Mouse (Mus musculus): ENCODE measurements at regions not wholly inside any gene's neighbourhood (a gene's known extent, or its start where the extent isn't known, plus 50 kb on each side); places are given as distances from the start of the nearest gene placed in this dataset.

- dilution Hi-C loops (cut with MboI; ENCODE audit: extremely low pct_ligation_motif_present, extremely low pct_unique_long_range_greater_than_20kb, low sequenced_read_pairs) = no loop called here
- Histone ChIP-seq H3K4me1 (ENCODE audit: control insufficient read depth in 1 of 2, insufficient read depth in 2 of 2) (peaks cover 17 to 64% of the 10 kb centered on the region in 2 experiments), H3K4me2 (ENCODE audit: insufficient read depth, low read depth, poor library complexity, severe bottlenecking) (no peak overlapping the region), H3K36me3 (replicated peaks in 1 of 2; ENCODE audit: control insufficient read depth in 1 of 2, insufficient read depth in 1 of 2, low read length in 1 of 2) (no peaks in the 10 kb centered on the region), H3K9ac (ENCODE audit: insufficient read depth, low read depth) (no peak overlapping the region), H3K4me3 (replicated peaks in 1 of 3; ENCODE audit: low read depth in 2 of 3, low read length in 2 of 3, poor library complexity in 1 of 3) (no peak overlapping the region), H3K27me3 (replicated peaks) (no peaks in the 10 kb centered on the region), H3K27ac (ENCODE audit: insufficient read depth, low read depth) (no peak overlapping the region), H3K9me3 (replicated peaks; ENCODE audit: low read length) (no peaks in the 10 kb centered on the region), H3K79me2 (replicated peaks; ENCODE audit: control insufficient read depth, extremely low read depth, insufficient read depth, poor library complexity, severe bottlenecking) (no peaks in the 10 kb centered on the region)
- no peak for DNase-seq (ENCODE audit: extremely low read depth)
- in situ Hi-C loops (cut with MboI; ENCODE audit: low pct_ligation_motif_present, low pct_unique_long_range_greater_than_20kb, low sequenced_read_pairs) = no loop called here
- TF ChIP-seq ETS1 (conservative IDR thresholded peaks at IDR 0.05; ENCODE audit: low read depth, low read length) (peak; percentile 55), E2F4 (IDR thresholded peaks at IDR 0.05; ENCODE audit: insufficient replicate concordance, low read depth, low read length) (no peak)
Observed at GRCm38 (mm10) chr10:44611399-44611798, 83.1 kb upstream of the Prdm1 start.

GRCm38 (mm10) chr10:44609187-44609586 is 80.9 kb upstream of the Prdm1 start:
- H3K27me3 ChIP-seq (replicated peaks) = no peaks in the 10 kb centered on the region
- in situ Hi-C loops (cut with MboI; ENCODE audit: low pct_ligation_motif_present, low pct_unique_long_range_greater_than_20kb, low sequenced_read_pairs) = loop anchor here (5.0 kb wide), 1 partner anchor 152 kb away; no protein-coding TSS in a partner anchor
- H3K4me2 ChIP-seq (ENCODE audit: insufficient read depth, low read depth, poor library complexity, severe bottlenecking) = no peak overlapping the region
- no peaks in the 10 kb centered on the region for H3K36me3 ChIP-seq (replicated peaks in 1 of 2; ENCODE audit: control insufficient read depth in 1 of 2, insufficient read depth in 1 of 2, low read length in 1 of 2)
- H3K4me1 ChIP-seq (ENCODE audit: control insufficient read depth in 1 of 2, insufficient read depth in 2 of 2) = peaks cover 17 to 75% of the 10 kb centered on the region in 2 experiments
- dilution Hi-C loops (cut with MboI; ENCODE audit: extremely low pct_ligation_motif_present, extremely low pct_unique_long_range_greater_than_20kb, low sequenced_read_pairs) = no loop called here
- no peaks in the 10 kb centered on the region for H3K9me3 ChIP-seq (replicated peaks; ENCODE audit: low read length)
- no peaks in the 10 kb centered on the region for H3K79me2 ChIP-seq (replicated peaks; ENCODE audit: control insufficient read depth, extremely low read depth, insufficient read depth, poor library complexity, severe bottlenecking)
- no peak overlapping the region for H3K4me3 ChIP-seq (replicated peaks in 1 of 3; ENCODE audit: low read depth in 2 of 3, low read length in 2 of 3, poor library complexity in 1 of 3)
- DNase-seq (ENCODE audit: extremely low read depth) = peak; percentile 83
- no peak overlapping the region for H3K27ac ChIP-seq (ENCODE audit: insufficient read depth, low read depth)
- no peak overlapping the region for H3K9ac ChIP-seq (ENCODE audit: insufficient read depth, low read depth)
- TF ChIP-seq MAFK (IDR thresholded peaks at IDR 0.05; ENCODE audit: insufficient replicate concordance, low read length) = peak; percentile 88
- TF ChIP-seq POLR2A (IDR thresholded peaks at IDR 0.05; ENCODE audit: low read depth, low read length) = no peak
- TF ChIP-seq UBTF (IDR thresholded peaks at IDR 0.05; ENCODE audit: low read depth, low read length) = no peak
- 0 out of 2 replicates have a peak, but pooled peaks have one; percentile 42 for TF ChIP-seq MAZ (IDR thresholded peaks at IDR 0.05; ENCODE audit: low read depth, low read length)
- no peak for TF ChIP-seq HCFC1 (IDR thresholded peaks at IDR 0.05; ENCODE audit: low read depth, low read length)
- no peak for TF ChIP-seq MXI1 (IDR thresholded peaks at IDR 0.05; ENCODE audit: low read depth, low read length)
- TF ChIP-seq ZMIZ1 (IDR thresholded peaks at IDR 0.05; ENCODE audit: low read depth, low read length) = no peak
- no peak for TF ChIP-seq ZC3H11A (IDR thresholded peaks at IDR 0.05; ENCODE audit: low read depth, low read length)
- TF ChIP-seq RCOR1 (conservative IDR thresholded peaks at IDR 0.05; ENCODE audit: low read depth, low read length) = peak; percentile 91; the same call in 1 of the 2 replicates
- TF ChIP-seq MYC (IDR thresholded peaks at IDR 0.05; ENCODE audit: low read depth, low read length) = peak; percentile 78
- TF ChIP-seq RAD21 (IDR thresholded peaks at IDR 0.05; ENCODE audit: low read depth, low read length) = peak; percentile 42
- peak in 1 of 2 experiments; percentile 34; a peak in 1 of 4 replicates for TF ChIP-seq CTCF (conservative IDR thresholded peaks at IDR 0.05 in 1 of 2, IDR thresholded peaks at IDR 0.05 in 1 of 2; ENCODE audit: low read depth in 2 of 2, low read length in 2 of 2)
- TF ChIP-seq ZNF384 (IDR thresholded peaks at IDR 0.05; ENCODE audit: low read depth, low read length) = no peak
- peak; percentile 95 for TF ChIP-seq ETS1 (conservative IDR thresholded peaks at IDR 0.05; ENCODE audit: low read depth, low read length)
- peak; percentile 43 for TF ChIP-seq SMC3 (IDR thresholded peaks at IDR 0.05; ENCODE audit: low read depth, low read length)
- no peak for TF ChIP-seq ZKSCAN1 (IDR thresholded peaks at IDR 0.05; ENCODE audit: borderline replicate concordance, low read depth, low read length)
- peak; percentile 96 for TF ChIP-seq IRF4 (IDR thresholded peaks at IDR 0.05; ENCODE audit: low read depth, low read length)
- TF ChIP-seq BHLHE40 (IDR thresholded peaks at IDR 0.05; ENCODE audit: low read depth, low read length) = peak; percentile 100
- TF ChIP-seq USF1 (IDR thresholded peaks at IDR 0.05; ENCODE audit: low read depth, low read length) = no peak
- no peak for TF ChIP-seq ELF1 (IDR thresholded peaks at IDR 0.05; ENCODE audit: low read depth, low read length)
- TF ChIP-seq EP300 (IDR thresholded peaks at IDR 0.05; ENCODE audit: low read length) = peak; percentile 96
- no peak for TF ChIP-seq NRF1 (IDR thresholded peaks at IDR 0.05; ENCODE audit: low read depth, low read length)
- TF ChIP-seq KAT2A (IDR thresholded peaks at IDR 0.05; ENCODE audit: insufficient replicate concordance, low read length) = 0 out of 2 replicates have a peak, but pooled peaks have one; percentile 16
- no peak for TF ChIP-seq E2F4 (IDR thresholded peaks at IDR 0.05; ENCODE audit: insufficient replicate concordance, low read depth, low read length)
- peak; percentile 80 for TF ChIP-seq TBP (conservative IDR thresholded peaks at IDR 0.05; ENCODE audit: low read depth, low read length)
- TF ChIP-seq JUN (IDR thresholded peaks at IDR 0.05; ENCODE audit: insufficient read depth, low read depth, low read length) = peak; percentile 77
- TF ChIP-seq JUND (conservative IDR thresholded peaks at IDR 0.05; ENCODE audit: low read depth, low read length) = peak; percentile 83
- no peak for TF ChIP-seq NELFE (IDR thresholded peaks at IDR 0.05; ENCODE audit: low read depth, low read length)
- TF ChIP-seq MAX (IDR thresholded peaks at IDR 0.05; ENCODE audit: low read length) = peak; percentile 72; the same call in 1 of the 2 replicates
- no peak for TF ChIP-seq CHD1 (IDR thresholded peaks at IDR 0.05; ENCODE audit: low read depth, low read length)
- TF ChIP-seq TCF12 (IDR thresholded peaks at IDR 0.05; ENCODE audit: low read depth, low read length) = peak; percentile 80
- no peak for TF ChIP-seq GABPA (IDR thresholded peaks at IDR 0.05; ENCODE audit: insufficient replicate concordance, low read depth, low read length)
- TF ChIP-seq CHD2 (IDR thresholded peaks at IDR 0.05; ENCODE audit: low read length) = peak; percentile 59

Data from CH12.LX (cell line).